Mouse (Mus musculus) small intestine, adult 2 months (tissue): ENCODE results near the gene Ssh3. TPM values are rescaled to one million over a fixed set of nuclear protein-coding genes. Genes with fewer than 3 reads are reported as not detected.
A peak's percentile ranks its signal among the peaks of the same experiment; 100 is the strongest.

Source experiments
- H3K27ac ChIP-seq: fragments of 200-500 bp; 2 replicates; pipeline ENCODE4 v1.5.1; 2012; ENCODE audit warnings: low read depth, low read length, control low read depth, inconsistent platforms; ENCODE audit not compliant: insufficient read depth
- H3K27me3 ChIP-seq: fragments of 200-500 bp; 2 replicates; pipeline ENCODE4 v1.6.1; 2012; ENCODE audit warnings: mild to moderate bottlenecking, moderate library complexity, low read length, inconsistent platforms; ENCODE audit not compliant: control insufficient read depth, insufficient read depth
- H3K36me3 ChIP-seq: fragments of 200-500 bp; 2 replicates; pipeline ENCODE4 v1.6.1; 2012; ENCODE audit warnings: mild to moderate bottlenecking, low read length, control low read depth, inconsistent platforms; ENCODE audit not compliant: control insufficient read depth, insufficient read depth
- H3K4me1 ChIP-seq: fragments of 200-500 bp; 2 replicates; pipeline ENCODE4 v1.6.1; 2012; ENCODE audit warnings: low read length, inconsistent platforms, mixed read lengths; ENCODE audit not compliant: control insufficient read depth, insufficient read depth, insufficient read length
- H3K4me3 ChIP-seq: fragments of 200-500 bp; 2 replicates; pipeline ENCODE4 v1.5.1; 2012; ENCODE audit warnings: low read depth, mild to moderate bottlenecking, control low read depth, inconsistent platforms, low read length, moderate library complexity
- CTCF ChIP-seq: fragments of 200-500 bp; IDR thresholded peaks from 2 replicates; pipeline ENCODE4 v1.5.1; 2012; ENCODE audit warnings: low read depth, mild to moderate bottlenecking, control low read depth, inconsistent platforms, low read length, moderate library complexity, mixed read lengths; ENCODE audit not compliant: insufficient replicate concordance, insufficient read length; ENCODE audit errors: extremely low read depth
- POLR2A ChIP-seq: fragments of 200-500 bp; IDR thresholded peaks from 2 replicates; pipeline ENCODE4 v1.6.1; 2012; ENCODE audit warnings: low read depth, mild to moderate bottlenecking, control low read depth, inconsistent platforms, low read length, moderate library complexity
- WGBS: fragments of 180-500 bp; shearing (Covaris S2); methylation state at CpG from one replicate; pipeline ENCODE4 v1.1.7; 2018; 5-methylcytosine and 5-hydroxymethylcytosine counted together
- polyA plus RNA-seq: library from polyadenylated mRNA; depleted of rRNA; stranded (reverse); fragments of >200 nt; gene quantifications from 2 replicates; pipeline ENCODE4 v1.2.3, GENCODE M21; 2012

Gene Ssh3
- polyA plus RNA-seq, 1 experiment: 105 TPM

GRCm38 (mm10) chr19:4230415-4230814 is 38.6 kb downstream of the Ssh3 start:
- Histone ChIP-seq H3K4me1 (peaks cover 12% of the 10 kb centered on the region), H3K27ac (peak overlapping the region; percentile 25; the same call in 1 of the 2 replicates), H3K4me3 (no peak overlapping the region), H3K27me3 (no peaks in the 10 kb centered on the region), H3K36me3 (no peaks in the 10 kb centered on the region)
- no peak for TF ChIP-seq CTCF
- TF ChIP-seq POLR2A: no peak
- WGBS: 68% methylated on average over 8 of the region's 8 CpGs

GRCm38 (mm10) chr19:4229451-4230076 is 39.4 kb downstream of the Ssh3 start:
- WGBS: 56% methylated on average over 9 of the region's 9 CpGs
- H3K4me1 ChIP-seq: peaks cover 12% of the 10 kb centered on the region
- H3K36me3 ChIP-seq: no peaks in the 10 kb centered on the region
- TF ChIP-seq POLR2A (no peak), CTCF (no peak)
- H3K4me3 ChIP-seq: no peak overlapping the region
- no peak overlapping the region for H3K27ac ChIP-seq
- no peaks in the 10 kb centered on the region for H3K27me3 ChIP-seq

GRCm38 (mm10) chr19:4228891-4229290 is 40.1 kb downstream of the Ssh3 start:
- TF ChIP-seq CTCF (no peak), POLR2A (no peak)
- 43% methylated on average over 4 of the region's 4 CpGs for WGBS
- H3K4me3 ChIP-seq: no peak overlapping the region
- no peaks in the 10 kb centered on the region for H3K27me3 ChIP-seq
- no peak overlapping the region for H3K27ac ChIP-seq
- H3K4me1 ChIP-seq: peaks cover 12% of the 10 kb centered on the region
- no peaks in the 10 kb centered on the region for H3K36me3 ChIP-seq

GRCm38 (mm10) chr19:4227894-4228678 is 40.9 kb downstream of the Ssh3 start:
- WGBS: 25% methylated on average over 8 of the region's 8 CpGs
- no peaks in the 10 kb centered on the region for H3K27me3 ChIP-seq
- H3K4me3 ChIP-seq: no peak overlapping the region
- H3K36me3 ChIP-seq: no peaks in the 10 kb centered on the region
- peak; percentile 85; the same call in 1 of the 2 replicates for TF ChIP-seq CTCF
- no peak for TF ChIP-seq POLR2A
- no peak overlapping the region for H3K27ac ChIP-seq
- peaks cover 12% of the 10 kb centered on the region for H3K4me1 ChIP-seq

- no peak overlapping the region for H3K27ac ChIP-seq
- H3K27me3 ChIP-seq: no peaks in the 10 kb centered on the region
- no peak for TF ChIP-seq CTCF
- TF ChIP-seq POLR2A: no peak
- H3K4me1 ChIP-seq: peaks cover 9% of the 10 kb centered on the region
- WGBS: 69% methylated on average over 5 of the region's 5 CpGs
- no peak overlapping the region for H3K4me3 ChIP-seq
- H3K36me3 ChIP-seq: no peaks in the 10 kb centered on the region
Measured at GRCm38 (mm10) chr19:4227446-4227845, 41.5 kb downstream of the Ssh3 start.

GRCm38 (mm10) chr19:4226779-4227178 is 42.2 kb downstream of the Ssh3 start:
- WGBS: 86% methylated on average over 7 of the region's 7 CpGs
- no peaks in the 10 kb centered on the region for H3K36me3 ChIP-seq
- no peak overlapping the region for H3K27ac ChIP-seq
- no peak for TF ChIP-seq CTCF
- no peak for TF ChIP-seq POLR2A
- H3K4me1 ChIP-seq: peaks cover 6% of the 10 kb centered on the region
- H3K4me3 ChIP-seq: no peak overlapping the region
- H3K27me3 ChIP-seq: no peaks in the 10 kb centered on the region

- H3K4me3 ChIP-seq: no peak overlapping the region
- no peaks in the 10 kb centered on the region for H3K27me3 ChIP-seq
- WGBS: 73% methylated on average over 11 of the region's 11 CpGs
- no peak for TF ChIP-seq CTCF
- TF ChIP-seq POLR2A: no peak
- no peak overlapping the region for H3K27ac ChIP-seq
- H3K36me3 ChIP-seq: no peaks in the 10 kb centered on the region
- H3K4me1 ChIP-seq: peaks cover 10% of the 10 kb centered on the region
Measured at GRCm38 (mm10) chr19:4222165-4222564, 46.8 kb downstream of the Ssh3 start.
